Mouse (Mus musculus) naive thymus-derived CD4-positive, alpha-beta T cell, adult 5 months (primary cell): ENCODE measurements around the gene Vmn1r52. TPM values are rescaled to one million over a fixed set of nuclear protein-coding genes. Genes with fewer than 3 reads are reported as not detected.

ENCODE experiments used
- polyA plus RNA-seq: library from polyadenylated mRNA; unstranded; fragments of 100-300 nt; shearing (Covaris generic); gene quantifications from one replicate; pipeline ENCODE4 v1.2.1, GENCODE M21; 2017

Gene Vmn1r52
- not detected for polyA plus RNA-seq

DNA sequence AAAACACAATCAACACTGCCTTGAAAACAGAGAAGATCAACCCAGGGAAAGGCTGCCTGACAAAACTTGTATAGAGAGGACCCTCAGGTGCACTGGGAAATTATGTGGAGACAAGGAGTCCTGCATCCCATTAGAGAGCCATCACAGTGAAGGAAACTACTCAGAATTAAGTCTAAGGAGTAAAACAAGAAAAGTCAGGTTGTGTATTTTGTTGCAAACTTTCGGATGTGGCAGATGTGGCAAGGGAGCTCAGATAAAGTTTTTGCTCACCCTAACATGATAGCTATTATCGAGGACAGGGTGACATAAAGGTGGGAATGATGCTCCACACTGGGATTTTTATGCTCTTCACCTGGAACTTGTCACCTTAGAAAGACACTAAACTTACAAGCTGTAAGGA, at the start of gene Vmn1r52:
Gene Vmn1r52, plus strand, starts transcription at position 301 of the 400 bp plus-strand sequence.

GRCm38 (mm10) chr6:90202493-90202892, 27.9 kb downstream of the Vmn1r52 start, which contains the start of gene V1ra8:
Gene V1ra8, plus strand, starts transcription at chr6:90202793.

GRCm38 (mm10) chr6:90224338-90224737, 49.7 kb downstream of the Vmn1r52 start, which contains the start of gene Vmn1r53:
Gene Vmn1r53, minus strand, starts transcription at chr6:90224438.

Other genes starting within 250 kb of the Vmn1r52 start
- gene Vmn1r45, start 234.2 kb upstream of the Vmn1r52 start, polyA plus RNA-seq, result not detected
- not detected for gene Vmn1r46, start 205.5 kb upstream of the Vmn1r52 start, polyA plus RNA-seq
- not detected for gene Vmn1r47, start 158.7 kb upstream of the Vmn1r52 start, polyA plus RNA-seq
- not detected for gene Vmn1r48, start 138.0 kb upstream of the Vmn1r52 start, polyA plus RNA-seq
- gene Vmn1r49, start 96.3 kb upstream of the Vmn1r52 start, polyA plus RNA-seq, result 0.05 TPM
- not detected for gene Vmn1r50, start 73.4 kb upstream of the Vmn1r52 start, polyA plus RNA-seq
- not detected for gene Vmn1r51, start 52.2 kb upstream of the Vmn1r52 start, polyA plus RNA-seq
- gene V1ra8, start 28.0 kb downstream of the Vmn1r52 start, polyA plus RNA-seq, result not detected
- not detected for gene Vmn1r53, start 49.6 kb downstream of the Vmn1r52 start, polyA plus RNA-seq
- gene Vmn1r54, start 71.5 kb downstream of the Vmn1r52 start, polyA plus RNA-seq, result not detected
- gene BC048671, start 126.4 kb downstream of the Vmn1r52 start, polyA plus RNA-seq, result not detected
- gene Chst13, start 150.4 kb downstream of the Vmn1r52 start, polyA plus RNA-seq, result not detected
- not detected for gene Uroc1, start 158.5 kb downstream of the Vmn1r52 start, polyA plus RNA-seq
- gene Zxdc, start 194.7 kb downstream of the Vmn1r52 start, polyA plus RNA-seq, result 44.7 TPM